Mouse (Mus musculus) cortical plate, adult 2 months (tissue): Measurements from ENCODE around the gene Nr4a1.

Source experiments
- CTCF ChIP-seq: fragments of 200-500 bp; IDR thresholded peaks from 2 replicates; pipeline ENCODE4 v1.5.1; 2011; ENCODE audit warnings: mild to moderate bottlenecking, control low read depth, low read length; ENCODE audit not compliant: insufficient read depth; ENCODE audit errors: extremely low read depth
- POLR2A ChIP-seq: fragments of 200-500 bp; IDR thresholded peaks from 2 replicates; pipeline ENCODE4 v1.6.1; 2011; ENCODE audit warnings: mild to moderate bottlenecking, low read length, control low read depth; ENCODE audit not compliant: insufficient read depth; ENCODE audit errors: extremely low read depth

DNA sequence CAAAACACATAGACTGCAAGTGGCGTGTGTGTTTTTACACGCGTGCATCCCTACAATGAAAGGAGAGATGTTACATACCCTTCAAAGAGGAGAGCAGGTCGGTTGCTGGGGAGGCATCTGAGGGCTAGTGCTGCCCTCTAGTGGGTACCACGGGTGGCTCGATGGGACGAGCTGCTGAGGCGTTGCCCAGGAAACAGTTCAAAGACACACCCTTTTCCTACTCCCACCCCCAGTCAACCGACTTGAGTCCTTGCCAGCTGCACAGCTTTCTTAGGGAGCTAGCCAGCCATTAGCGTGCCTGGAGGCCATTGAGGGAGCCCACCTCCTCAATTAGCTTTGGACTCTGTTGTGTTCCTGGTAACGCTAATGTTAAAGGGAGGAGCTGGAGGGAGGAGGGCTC lies 61.8 kb downstream of the Nr4a1 start:
- TF ChIP-seq CTCF (peak; percentile 96), POLR2A (no peak)
